Comparison of ENCODE assay signal across 8 mouse cellular contexts in the genomic region with DNA sequence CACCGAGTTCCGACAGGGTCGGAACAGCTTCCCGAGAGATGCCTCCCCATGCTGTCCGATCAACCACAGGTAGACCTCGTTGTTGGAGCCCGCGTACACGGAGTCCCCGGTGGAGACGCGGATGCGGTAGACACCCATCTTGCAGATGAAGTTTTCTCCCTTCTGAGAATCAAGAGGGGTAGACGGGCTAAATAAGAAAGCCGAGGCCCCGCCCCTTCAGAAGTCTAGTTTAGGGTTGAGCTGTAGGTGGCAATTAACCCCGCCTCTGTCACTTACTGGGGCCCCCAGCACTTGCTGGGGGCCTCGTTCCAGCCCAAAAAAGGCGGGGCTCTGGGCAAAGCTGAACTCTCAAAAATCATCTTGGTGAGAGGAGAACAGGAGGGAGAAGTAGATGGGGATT. TPM values are rescaled to one million over a fixed set of nuclear protein-coding genes. Genes with fewer than 3 reads are reported as not detected.
DNase-seq lines count a peak whose midpoint lies in the region; ATAC-seq and TF ChIP-seq lines count a peak whose summit lies in the region.

A gene (minus strand): TSS at position 164 of the 400 bp plus-strand sequence.

- H3K4me3 ChIP-seq in kidney, postnatal 0 days (replicated peaks; ENCODE audit: low read depth, low read length) = peak within 1 kb of the TSS; percentile 21; the same call in 1 of the 2 replicates
- H3K4me3 ChIP-seq in forebrain, postnatal 0 days (ENCODE audit: low read depth, low read length) = peak within 1 kb of the TSS; percentile 16
- H3K4me3 ChIP-seq in liver, embryonic 12.5 days = peak within 1 kb of the TSS; percentile 41
- H3K4me3 ChIP-seq in neural tube, embryonic 15.5 days (replicated peaks) = peak within 1 kb of the TSS; percentile 22

- no peak within 1 kb of the TSS for H3K27ac ChIP-seq in kidney, postnatal 0 days
- no peak within 1 kb of the TSS for H3K27ac ChIP-seq in forebrain, postnatal 0 days (ENCODE audit: low read depth, low read length)
- no peak within 1 kb of the TSS for H3K27ac ChIP-seq in liver, embryonic 12.5 days
- no peak within 1 kb of the TSS for H3K27ac ChIP-seq in neural tube, embryonic 15.5 days (replicated peaks)

- whole genome bisulfite sequencing in kidney, postnatal 0 days = under 1% methylated on average over 19 of the region's 19 CpGs
- whole genome bisulfite sequencing in forebrain, postnatal 0 days = 2% methylated on average over 19 of the region's 19 CpGs
- 1% methylated on average over 19 of the region's 19 CpGs for WGBS in liver, embryonic 12.5 days (ENCODE audit: insufficient replicate concordance)
- 1% methylated on average over 19 of the region's 19 CpGs for WGBS in neural tube, embryonic 15.5 days

- TF ChIP-seq CTCF in kidney, postnatal 0 days (IDR thresholded peaks at IDR 0.05; ENCODE audit: low read depth) = no peak
- no peak for TF ChIP-seq CTCF in forebrain, postnatal 0 days (IDR thresholded peaks at IDR 0.05; ENCODE audit: low read depth)

- peak; percentile 9 for DNase-seq in kidney, postnatal 0 days (ENCODE audit: low spot score)
- no peak for DNase-seq in kidney, adult 9 months
- no peak for DNase-seq in forebrain, postnatal 0 days
- no peak for DNase-seq in spleen, postnatal 36 days (ENCODE audit: low spot score in 2 of 2)
- no peak for DNase-seq in ovary, postnatal 14 days (ENCODE audit: low spot score)
- no peak for DNase-seq in urinary bladder, postnatal 14 days (ENCODE audit: low spot score)

- H3K4me2 ChIP-seq in kidney, postnatal 0 days (ENCODE audit: low read length) = peak within 1 kb of the TSS; percentile 56
- H3K4me2 ChIP-seq in forebrain, postnatal 0 days (ENCODE audit: low read depth) = peak within 1 kb of the TSS; percentile 43
- H3K4me2 ChIP-seq in liver, embryonic 12.5 days = peak within 1 kb of the TSS; percentile 68
- H3K4me2 ChIP-seq in neural tube, embryonic 15.5 days = peak within 1 kb of the TSS; percentile 56

- H3K9ac ChIP-seq in kidney, postnatal 0 days (ENCODE audit: low read depth, low read length) = no peak within 1 kb of the TSS
- H3K9ac ChIP-seq in forebrain, postnatal 0 days = no peak within 1 kb of the TSS
- H3K9ac ChIP-seq in liver, embryonic 12.5 days = no peak within 1 kb of the TSS
- no peak within 1 kb of the TSS; the same call in 1 of the 2 replicates for H3K9ac ChIP-seq in neural tube, embryonic 15.5 days (replicated peaks)

- H3K27me3 ChIP-seq in kidney, postnatal 0 days (ENCODE audit: insufficient read depth, low read length) = peaks cover 30% of the 10 kb centered on the region; the same call in 1 of the 2 replicates
- H3K27me3 ChIP-seq in forebrain, postnatal 0 days (ENCODE audit: insufficient read depth, low read length) = peaks cover 33% of the 10 kb centered on the region
- peaks cover 81% of the 10 kb centered on the region for H3K27me3 ChIP-seq in liver, embryonic 12.5 days (replicated peaks)
- peaks cover 60% of the 10 kb centered on the region for H3K27me3 ChIP-seq in neural tube, embryonic 15.5 days (replicated peaks)

- no peaks in the 10 kb centered on the region for H3K4me1 ChIP-seq in kidney, postnatal 0 days (replicated peaks; ENCODE audit: insufficient read depth, low read length)
- 0 out of 2 replicates have a peak, but pooled peaks cover 7% of the 10 kb centered on the region for H3K4me1 ChIP-seq in forebrain, postnatal 0 days (ENCODE audit: insufficient read depth)
- peaks cover 10% of the 10 kb centered on the region for H3K4me1 ChIP-seq in liver, embryonic 12.5 days
- H3K4me1 ChIP-seq in neural tube, embryonic 15.5 days = peaks cover 11% of the 10 kb centered on the region

- no peaks in the 10 kb centered on the region for H3K36me3 ChIP-seq in kidney, postnatal 0 days (ENCODE audit: insufficient read depth, low read length)
- no peaks in the 10 kb centered on the region for H3K36me3 ChIP-seq in forebrain, postnatal 0 days (ENCODE audit: insufficient read depth)
- H3K36me3 ChIP-seq in liver, embryonic 12.5 days = no peaks in the 10 kb centered on the region
- H3K36me3 ChIP-seq in neural tube, embryonic 15.5 days = no peaks in the 10 kb centered on the region

- no peaks in the 10 kb centered on the region for H3K9me3 ChIP-seq in kidney, postnatal 0 days (replicated peaks; ENCODE audit: low read length)
- H3K9me3 ChIP-seq in forebrain, postnatal 0 days (ENCODE audit: low read length) = no peaks in the 10 kb centered on the region
- no peaks in the 10 kb centered on the region for H3K9me3 ChIP-seq in liver, embryonic 12.5 days (replicated peaks)
- H3K9me3 ChIP-seq in neural tube, embryonic 15.5 days (replicated peaks) = no peaks in the 10 kb centered on the region

- ATAC-seq in kidney, postnatal 0 days (replicated peaks; ENCODE audit: low FRiP score, low read depth) = no peak
- ATAC-seq in forebrain, postnatal 0 days = no peak
- ATAC-seq in liver, embryonic 12.5 days = no peak
- ATAC-seq in neural tube, embryonic 15.5 days (ENCODE audit: low FRiP score) = no peak

RNA-seq across cellular contexts. Expression of the gene that starts here (rescaled TPM):
- 2.3 and 2.4 TPM in 2 replicates for polyA plus RNA-seq in kidney, postnatal 0 days (2015; fragmentation: Nextera tagmentation; extraction: Ambion mirVana)
- not detected in 2 replicates for total RNA-seq in forebrain, postnatal 0 days (2014; rRNA removed)
- 0.09 TPM in 1 of 2 replicates, not detected in the other for polyA plus RNA-seq in forebrain, postnatal 0 days (2015; fragmentation: Nextera tagmentation; extraction: Ambion mirVana)
- 0.88 and 1.9 TPM in 2 replicates for polyA plus RNA-seq in liver, embryonic 12.5 days (2016; fragmentation: Nextera tagmentation; extraction: Ambion mirVana)
- 1.2 TPM in 1 of 2 replicates, not detected in the other for polyA plus RNA-seq in neural tube, embryonic 15.5 days (2015; fragmentation: Nextera tagmentation; extraction: Ambion mirVana)
